Mouse (Mus musculus): Measurements from ENCODE around the gene Naa15.

DNA sequence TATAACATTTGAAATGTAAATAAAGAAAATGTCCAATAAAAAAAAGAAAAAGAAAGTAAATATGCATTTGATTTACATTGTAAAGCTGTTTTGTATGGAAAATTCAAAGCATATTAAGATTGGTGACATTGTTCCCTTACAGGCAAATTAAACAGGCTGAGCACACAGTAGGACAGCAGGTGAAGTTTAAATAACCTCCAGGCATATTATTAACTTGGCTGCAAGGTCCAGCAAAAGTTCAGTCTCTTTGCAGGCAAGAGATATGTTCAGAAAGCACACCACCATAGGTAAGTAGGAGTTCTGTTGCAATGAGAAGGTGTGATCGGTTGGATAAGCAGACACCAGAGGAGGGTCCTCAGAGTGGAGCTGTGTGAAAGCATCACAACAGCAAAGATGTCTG, 83.0 kb downstream of the Naa15 start:
- TF ChIP-seq CTCF (IDR thresholded peaks at IDR 0.05; ENCODE audit: control insufficient read depth, insufficient read depth, insufficient replicate concordance, low read depth, low read length) (no peak), POLR2A (IDR thresholded peaks at IDR 0.05; ENCODE audit: control insufficient read depth, low read depth, low read length) (no peak)
